ENCODE assay signal across 33 mouse cellular contexts in the genomic region with DNA sequence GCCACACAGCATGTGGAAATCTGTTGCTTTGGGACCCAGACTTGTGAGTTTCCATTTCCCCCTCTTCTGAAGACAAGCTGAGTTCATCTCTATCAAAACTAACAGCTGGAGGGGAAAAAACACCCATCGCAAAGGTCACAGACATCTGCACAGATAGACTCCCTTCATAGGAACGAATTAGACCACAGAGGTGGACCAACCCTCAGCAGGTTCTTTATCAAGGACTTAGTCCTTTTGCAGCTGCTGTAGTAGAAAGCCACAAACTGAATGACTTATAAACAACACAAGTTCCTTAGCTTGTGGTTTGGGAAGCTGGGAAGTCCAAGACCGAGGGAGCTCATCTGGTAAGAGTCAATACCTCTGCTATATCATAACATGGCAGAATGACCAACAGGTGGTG. TPM values are rescaled to one million over a fixed set of nuclear protein-coding genes. Genes with fewer than 3 reads are reported as not detected.
DNase-seq lines count a peak whose midpoint lies in the region; ATAC-seq and TF ChIP-seq lines count a peak whose summit lies in the region.
"Had no signal": no experiment of that assay in that cellular context is flagged by ENCODE, and none has a peak within 500 bp of the region (broad histone marks: within the 10 kb centered on the region; RNA-seq: fewer than 3 reads in every experiment).

No protein-coding gene starts in this region.

- no peak for TF ChIP-seq RAD21 in CH12.LX (IDR thresholded peaks at IDR 0.05; ENCODE audit: low read depth, low read length)

- no peak overlapping the region for H3K27ac ChIP-seq in CH12.LX (ENCODE audit: insufficient read depth, low read depth)
- no peak overlapping the region for H3K27ac ChIP-seq in kidney, embryonic 14.5 days (ENCODE audit: low read depth, low read length)
- no peak overlapping the region for H3K27ac ChIP-seq in cerebellum, adult 2 months (ENCODE audit: insufficient read depth, low read length)
- H3K27ac ChIP-seq: embryonic facial prominence, embryonic 10.5 days; embryonic facial prominence, embryonic 12.5 days; forebrain, embryonic 10.5 days; forebrain, embryonic 12.5 days had no signal

- dilution Hi-C loops in CH12.LX (cut with MboI; ENCODE audit: extremely low pct_ligation_motif_present, extremely low pct_unique_long_range_greater_than_20kb, low sequenced_read_pairs) = no loop called here

- peaks cover 18% of the 10 kb centered on the region for H3K9me3 ChIP-seq in CH12.LX (replicated peaks; ENCODE audit: low read length)
- peaks cover 10% of the 10 kb centered on the region for H3K9me3 ChIP-seq in kidney, embryonic 14.5 days (ENCODE audit: control insufficient read depth, low read length)

- H3K79me2 ChIP-seq in CH12.LX (replicated peaks; ENCODE audit: control insufficient read depth, extremely low read depth, insufficient read depth, poor library complexity, severe bottlenecking) = no peaks in the 10 kb centered on the region

- no peak overlapping the region for H3K4me2 ChIP-seq in CH12.LX (ENCODE audit: insufficient read depth, low read depth, poor library complexity, severe bottlenecking)
- H3K4me2 ChIP-seq in kidney, embryonic 14.5 days (replicated peaks; ENCODE audit: low read depth, low read length) = no peak overlapping the region
- H3K4me2 ChIP-seq: embryonic facial prominence, embryonic 12.5 days; forebrain, embryonic 12.5 days had no signal

- H3K9ac ChIP-seq in CH12.LX (ENCODE audit: insufficient read depth, low read depth) = no peak overlapping the region
- no peak overlapping the region for H3K9ac ChIP-seq in kidney, embryonic 14.5 days (ENCODE audit: low read depth, low read length)
- H3K9ac ChIP-seq: embryonic facial prominence, embryonic 12.5 days; forebrain, embryonic 12.5 days had no signal

- peak; percentile 46; the same call in 1 of the 2 replicates for TF ChIP-seq EP300 in CH12.LX (IDR thresholded peaks at IDR 0.05; ENCODE audit: low read length)

- DNase-seq in 3134 (ENCODE audit: extremely low read depth, insufficient read length, low spot score) (peak; percentile 23), CH12.LX (ENCODE audit: extremely low read depth) (peak; percentile 27)
- no peak for DNase-seq in kidney, adult 18-20 months
- no peak for DNase-seq in cerebellum, adult 2 months
- no peak for DNase-seq in left cerebral cortex, postnatal 10 days (ENCODE audit: extremely low spot score in 1 of 2, low spot score in 2 of 2)
- DNase-seq: adrenal gland, adult 2 months; adrenal gland, postnatal 10 days; adrenal gland, postnatal 25 days; B cell, adult 2 months; cerebellum, adult 11 months; cerebellum, adult 18-20 months; cerebellum, adult 9-10 months; cerebellum, postnatal 10 days; cerebellum, postnatal 25 days had no signal

- intact Hi-C loops in left cerebral cortex, postnatal 10 days (cut with DNase I) = no loop called here

- H3K4me3 ChIP-seq in CH12.LX (replicated peaks in 1 of 3; ENCODE audit: low read depth in 2 of 3, low read length in 2 of 3, poor library complexity in 1 of 3) = no peak overlapping the region
- no peak overlapping the region for H3K4me3 ChIP-seq in kidney, embryonic 14.5 days (ENCODE audit: low read length)
- no peak overlapping the region for H3K4me3 ChIP-seq in cerebellum, adult 2 months (replicated peaks; ENCODE audit: insufficient read depth, low read depth, low read length)
- H3K4me3 ChIP-seq: embryonic facial prominence, embryonic 10.5 days; embryonic facial prominence, embryonic 12.5 days; erythroblast, embryonic 14.5 days; forebrain, embryonic 10.5 days; forebrain, embryonic 12.5 days had no signal

- no peak for TF ChIP-seq CTCF in CH12.LX (conservative IDR thresholded peaks at IDR 0.05 in 1 of 2, IDR thresholded peaks at IDR 0.05 in 1 of 2; ENCODE audit: low read depth in 2 of 2, low read length in 2 of 2)
- no peak for TF ChIP-seq CTCF in cerebellum, adult 2 months (IDR thresholded peaks at IDR 0.05; ENCODE audit: borderline replicate concordance, insufficient read depth, low read depth, low read length)

- in situ Hi-C loops in CH12.LX (cut with MboI; ENCODE audit: low pct_ligation_motif_present, low pct_unique_long_range_greater_than_20kb, low sequenced_read_pairs) = no loop called here

- 86% methylated on average over 3 of the region's 3 CpGs for WGBS in kidney, embryonic 14.5 days
- WGBS in cerebellum, adult 2 months = 87% methylated on average over 3 of the region's 3 CpGs

- no peaks in the 10 kb centered on the region for H3K27me3 ChIP-seq in CH12.LX (replicated peaks)
- no peaks in the 10 kb centered on the region for H3K27me3 ChIP-seq in kidney, embryonic 14.5 days (ENCODE audit: control insufficient read depth, insufficient read depth, low read length)
- H3K27me3 ChIP-seq in cerebellum, adult 2 months (ENCODE audit: control insufficient read depth, insufficient read depth, low read length) = no peaks in the 10 kb centered on the region
- H3K27me3 ChIP-seq: embryonic facial prominence, embryonic 12.5 days; forebrain, embryonic 12.5 days; Patski had no signal

- peaks cover 3 to 16% of the 10 kb centered on the region in 2 experiments; a peak in 3 of 4 replicates for H3K4me1 ChIP-seq in CH12.LX (ENCODE audit: control insufficient read depth in 1 of 2, insufficient read depth in 2 of 2)
- H3K4me1 ChIP-seq in kidney, embryonic 14.5 days (ENCODE audit: control insufficient read depth, insufficient read depth, low read length) = no peaks in the 10 kb centered on the region
- no peaks in the 10 kb centered on the region for H3K4me1 ChIP-seq in cerebellum, adult 2 months (ENCODE audit: control insufficient read depth, insufficient read depth, low read length)
- H3K4me1 ChIP-seq: embryonic facial prominence, embryonic 10.5 days; embryonic facial prominence, embryonic 12.5 days; forebrain, embryonic 10.5 days; forebrain, embryonic 12.5 days had no signal

- no peaks in the 10 kb centered on the region for H3K36me3 ChIP-seq in CH12.LX (replicated peaks in 1 of 2; ENCODE audit: control insufficient read depth in 1 of 2, insufficient read depth in 1 of 2, low read length in 1 of 2)
- H3K36me3 ChIP-seq in kidney, embryonic 14.5 days (ENCODE audit: control insufficient read depth, insufficient read depth, low read length) = no peaks in the 10 kb centered on the region
- H3K36me3 ChIP-seq: embryonic facial prominence, embryonic 10.5 days; embryonic facial prominence, embryonic 12.5 days; forebrain, embryonic 10.5 days; forebrain, embryonic 12.5 days had no signal

- ATAC-seq in erythroblast, adult 5-6 weeks (replicated peaks; ENCODE audit: low FRiP score, poor library complexity, severe bottlenecking) = peak; percentile 49
- ATAC-seq in megakaryocyte progenitor cell, adult 5-6 weeks (replicated peaks; ENCODE audit: poor library complexity) = peak; percentile 66
- no peak for ATAC-seq in kidney, embryonic 14.5 days (ENCODE audit: low FRiP score, low TSS enrichment)
- ATAC-seq: activated CD4-positive, CD25-positive, alpha-beta regulatory T cell, adult 4 months; CD4-positive, CD25-positive, alpha-beta regulatory T cell, adult 4 months; forebrain, embryonic 14.5 days; forebrain, embryonic 16.5 days; Patski had no signal

- TF ChIP-seq POLR2A in CH12.LX (IDR thresholded peaks at IDR 0.05; ENCODE audit: low read depth, low read length) = no peak
- TF ChIP-seq POLR2A in cerebellum, adult 2 months (IDR thresholded peaks at IDR 0.05; ENCODE audit: borderline replicate concordance, insufficient read depth, low read length) = no peak

TF ChIP-seq in CH12.LX, 34 proteins besides CTCF, POLR2A, EP300 and RAD21:
- TF ChIP-seq MYC (IDR thresholded peaks at IDR 0.05; ENCODE audit: low read depth, low read length) (no peak), IRF4 (IDR thresholded peaks at IDR 0.05; ENCODE audit: low read depth, low read length) (0 out of 2 replicates have a peak, but pooled peaks have one; percentile 10)

RNA-seq across cellular contexts. Expression of gene Spdye4c, which starts 54.7 kb away (rescaled TPM):
- total RNA-seq in CH12.LX (2012; rRNA removed) (not detected in 2 replicates), CH12.LX (2014; rRNA removed) (not detected in 2 replicates)
- polyA plus RNA-seq in CH12.LX (2012; ENCODE audit: insufficient read length, low read depth) = not detected in 2 replicates
- total RNA-seq in erythroblast, adult 5-6 weeks (2015; ENCODE audit: low replicate concordance) = not detected in 2 replicates
- not detected in 2 replicates for total RNA-seq in erythroblast, adult 5-6 weeks (2017; ENCODE audit: low replicate concordance)
- total RNA-seq in megakaryocyte progenitor cell, adult 5-6 weeks (2015) = not detected in 2 replicates
- not detected in 2 replicates for total RNA-seq in megakaryocyte progenitor cell, adult 5-6 weeks (2017)
- polyA plus RNA-seq in kidney, embryonic 14.5 days (2014; fragmentation: Nextera tagmentation; extraction: Ambion mirVana) = not detected in 2 replicates
- not detected in 2 replicates for polyA plus RNA-seq in cerebellum, adult 2 months (2012; rRNA removed)
- not detected for total RNA-seq in left cerebral cortex, postnatal 10 days (2021)
- total RNA-seq: adrenal gland, adult 2 months; adrenal gland, postnatal 10 days; adrenal gland, postnatal 25 days; adrenal gland, postnatal 4 days; ES-E14 had no signal
- polyA plus RNA-seq: activated CD4-positive, CD25-positive, alpha-beta regulatory T cell, adult 4 months; adrenal gland, adult 2 months; brain, embryonic 14.5 days; CD4-positive, CD25-positive, alpha-beta regulatory T cell, adult 4 months; cortical plate, adult 2 months; embryonic facial prominence, embryonic 10.5 days; embryonic facial prominence, embryonic 12.5 days; embryonic facial prominence, embryonic 14.5 days; erythroblast, embryonic 14.5 days; forebrain, embryonic 10.5 days; forebrain, embryonic 12.5 days; forebrain, embryonic 14.5 days; forebrain, embryonic 16.5 days; frontal cortex, adult 2 months; Patski had no signal

Comparison
In these comparisons a context has a peak if more than half of its experiments do, and no peak if none do; other contexts are left out.
1. DNase-seq: peak in 3134 (single experiment) and CH12.LX (single experiment); none in kidney, adult 18-20 months (single experiment), cerebellum, adult 2 months (0 of 2) and left cerebral cortex, postnatal 10 days (0 of 2).